Mouse (Mus musculus) B cell, adult (primary cell): ENCODE results near the gene Cenpb. TPM values are rescaled to one million over a fixed set of nuclear protein-coding genes. Genes with fewer than 3 reads are reported as not detected.

ENCODE experiments used
- total RNA-seq: library from RNA; stranded (reverse); gene quantifications from 4 replicates; pipeline ENCODE4 v1.2.4, GENCODE M21; 2023; ENCODE audit not compliant: inconsistent age

The Cenpb gene
- total RNA-seq: 24.0 to 27.5 TPM (median 24.7 TPM) in 4 replicates

DNA sequence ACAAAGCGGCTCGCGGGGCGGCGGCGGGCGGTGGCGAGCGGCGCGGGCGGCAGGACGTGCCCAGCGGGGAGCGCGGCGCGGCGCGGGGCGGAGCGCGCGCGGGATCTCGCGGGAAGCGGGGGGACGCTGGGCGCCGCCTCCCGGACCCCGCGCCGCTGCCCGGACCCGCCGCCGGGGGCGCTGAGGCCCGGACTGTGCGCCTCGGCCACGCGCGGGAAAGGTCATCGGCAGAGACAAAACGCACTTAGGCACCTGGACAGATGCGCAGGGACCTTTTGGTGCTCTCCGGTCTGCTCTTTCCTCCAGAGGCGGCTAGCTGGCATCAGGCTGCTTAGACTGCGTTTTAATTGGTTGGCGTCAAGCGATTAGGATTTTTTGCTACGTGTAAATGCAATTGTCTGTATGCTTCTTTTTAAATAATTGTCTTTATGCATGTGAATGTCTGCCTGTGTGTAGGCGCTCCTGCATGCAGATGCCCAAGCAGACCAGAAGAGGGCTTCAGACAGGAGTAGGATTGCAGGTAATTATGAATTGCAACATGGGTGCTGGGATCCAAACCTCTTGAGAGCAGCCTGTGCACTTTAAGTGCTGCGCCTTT lies at the start of gene Cenpb:
Gene Cenpb, minus strand, starts transcription at position 78 of the 598 bp plus-strand sequence.

DNA sequence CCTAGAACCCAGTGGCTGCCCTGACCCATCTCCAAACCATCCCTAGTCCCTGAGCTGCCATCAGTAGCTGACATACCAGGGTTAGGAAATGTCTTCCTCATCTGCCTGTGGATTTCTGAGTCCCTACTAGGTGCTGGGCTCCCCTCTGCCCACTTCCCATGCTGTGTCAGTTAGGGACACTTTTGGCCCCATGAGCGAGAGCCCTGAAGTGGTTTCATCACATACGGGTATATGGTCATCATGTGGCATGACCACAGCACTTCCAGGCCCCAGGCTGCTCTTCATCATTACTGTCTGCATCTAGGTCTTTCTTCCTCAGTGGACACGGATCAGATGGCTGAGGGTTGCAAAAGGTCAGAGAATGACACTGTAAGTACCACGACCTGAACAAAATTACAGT lies 26.9 kb upstream of the Cenpb start, which contains the start of gene Ap5s1:
Gene Ap5s1, plus strand, starts transcription at position 301 of the 400 bp plus-strand sequence.

DNA sequence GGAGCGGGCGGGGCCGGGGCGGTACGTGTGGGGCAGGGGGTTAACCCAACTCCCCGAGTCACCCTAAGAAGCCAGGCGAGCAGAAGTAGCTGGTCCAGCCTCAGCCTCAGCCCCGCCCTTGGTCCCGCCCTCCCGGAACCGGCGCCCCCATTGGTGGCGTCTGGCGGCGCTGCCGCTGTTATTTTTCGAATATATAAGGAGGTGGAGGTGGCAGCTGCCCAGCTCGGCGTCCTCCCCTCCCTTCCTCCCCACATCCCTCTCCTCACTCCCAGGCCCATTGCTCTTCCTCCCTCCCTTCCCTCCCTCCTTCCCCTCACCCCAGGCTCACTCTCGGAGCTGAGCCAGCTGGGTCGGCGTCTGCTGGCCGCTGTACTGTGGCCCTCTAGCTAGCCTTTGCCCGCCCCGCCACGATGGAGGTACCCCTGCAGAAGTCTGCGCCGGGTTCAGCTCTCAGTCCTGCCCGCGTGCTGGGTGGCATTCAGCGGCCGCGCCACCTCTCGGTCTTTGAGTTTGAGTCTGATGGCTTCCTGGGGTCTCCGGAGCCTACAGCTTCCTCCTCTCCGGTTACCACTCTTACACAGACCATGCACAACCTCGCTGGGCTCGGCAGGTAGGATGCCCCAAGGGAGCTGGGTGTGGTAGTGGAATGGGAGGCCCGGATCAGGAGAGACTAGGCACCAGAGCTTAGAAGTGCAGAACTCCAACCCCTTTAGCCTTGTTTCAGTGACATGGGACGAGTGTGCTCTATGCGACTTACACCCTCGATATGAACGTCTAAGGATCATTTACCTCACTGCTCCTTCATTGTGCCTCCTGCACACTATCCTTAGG lies 7.1 kb upstream of the Cenpb start, which contains the start of the genes Cdc25b and Spef1:
Gene Cdc25b, plus strand, starts transcription at position 179 of the 831 bp plus-strand sequence.
Gene Spef1, minus strand, starts transcription at position 512 of the 831 bp plus-strand sequence.

DNA sequence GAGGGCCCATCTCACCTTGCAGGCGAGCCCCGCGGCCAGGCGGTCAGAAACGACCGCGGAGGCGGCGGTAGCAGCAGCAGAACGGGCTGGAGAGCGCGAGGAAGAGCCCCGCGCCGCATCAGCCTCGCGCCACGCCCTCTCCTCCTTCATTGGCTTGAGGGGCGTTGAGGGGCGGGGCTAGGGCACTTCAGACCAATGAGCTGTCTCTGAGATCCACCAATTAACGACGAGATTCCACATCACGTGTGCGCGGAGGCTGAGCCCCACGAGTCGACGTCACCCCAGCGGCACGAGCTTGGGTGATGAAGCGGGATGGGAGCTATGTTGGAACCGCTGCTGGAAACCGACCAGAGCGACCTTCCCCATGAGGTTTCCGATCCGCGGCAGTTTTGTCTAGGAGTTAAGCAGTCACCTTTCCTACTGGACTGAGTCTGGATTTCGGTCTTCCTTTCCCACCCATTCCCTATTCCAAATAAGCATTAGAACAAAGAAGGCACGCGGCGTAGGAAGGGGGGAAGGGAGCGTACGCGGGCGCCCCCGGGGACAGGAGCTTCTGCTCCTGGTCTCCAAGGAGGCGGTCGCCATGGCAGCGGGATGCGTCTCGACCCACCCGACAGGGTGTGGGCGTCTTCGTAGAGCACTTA lies 19.8 kb downstream of the Cenpb start, which contains the start of gene 1700037H04Rik:
Gene 1700037H04Rik, minus strand, starts transcription at position 144 of the 644 bp plus-strand sequence.

DNA sequence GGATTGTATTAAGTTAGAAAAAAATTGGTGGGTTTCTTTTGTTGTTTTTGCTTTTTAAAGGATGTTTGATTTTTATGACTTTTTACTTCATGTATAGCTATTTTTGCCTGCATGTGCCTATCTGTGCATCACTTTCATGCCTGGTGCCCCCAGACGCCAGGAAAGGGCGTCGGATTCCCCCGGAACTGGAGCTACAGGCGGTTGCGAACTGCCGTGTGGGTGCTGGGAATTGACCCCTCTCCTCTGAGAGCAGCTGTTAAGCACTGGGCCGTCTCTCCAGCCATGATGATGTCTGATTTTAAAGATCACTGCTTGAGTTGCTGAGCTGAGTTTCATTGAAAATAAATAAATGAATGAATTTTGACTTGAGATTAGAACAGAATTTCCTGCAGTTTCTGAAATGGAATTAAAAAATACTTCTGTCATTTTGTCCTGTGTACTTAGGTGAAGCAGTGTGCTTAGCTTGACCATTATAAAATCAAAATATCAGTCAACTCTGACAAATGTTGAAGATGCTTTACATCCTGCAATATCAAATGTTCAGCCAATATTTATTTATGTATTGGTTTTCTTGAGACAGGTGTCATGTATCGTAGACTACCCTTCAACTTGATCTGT lies 46.8 kb downstream of the Cenpb start, which contains the start of gene Gm11037:
Gene Gm11037, plus strand, starts transcription at position 568 of the 618 bp plus-strand sequence.

DNA sequence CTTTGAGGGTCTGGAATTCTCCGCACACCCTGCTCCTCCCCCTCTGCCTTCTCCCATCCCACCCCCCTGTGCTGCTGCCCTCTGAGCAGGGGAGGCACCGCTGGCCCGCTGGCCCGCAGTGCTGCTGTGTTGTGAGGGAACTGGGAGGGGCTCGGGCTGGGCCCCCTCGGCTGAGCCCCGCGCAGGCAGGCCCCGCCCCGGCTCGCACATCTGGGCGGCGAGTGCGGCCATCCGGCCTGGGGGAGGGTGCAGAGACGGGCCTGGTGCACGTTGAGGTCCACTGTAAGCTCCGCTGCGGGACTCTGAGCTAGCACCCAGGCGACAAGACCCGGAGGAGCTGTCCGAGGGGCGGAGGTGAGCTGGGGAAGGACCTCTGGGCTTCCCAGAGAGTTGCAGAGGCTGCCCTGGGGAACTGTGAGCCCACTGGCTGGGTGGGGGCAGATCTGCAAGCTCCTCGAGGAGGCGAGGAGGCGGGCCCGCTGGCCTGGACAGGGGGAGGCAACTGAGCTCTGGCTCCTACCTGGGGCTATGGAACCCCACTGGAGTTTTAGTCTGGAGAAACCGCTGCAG lies 52.6 kb downstream of the Cenpb start, which contains the start of gene Hspa12b:
Gene Hspa12b, plus strand, starts transcription at position 120 of the 570 bp plus-strand sequence.

Other genes with a start within 250 kb of the Cenpb start
- not detected in 4 replicates for gene Gfra4, start 137.0 kb downstream of the Cenpb start, total RNA-seq
- not detected in 4 replicates for gene Adam33, start 116.3 kb downstream of the Cenpb start, total RNA-seq
- 0.15 to 0.36 TPM (median 0.16 TPM) in 3 of 4 replicates, not detected in the other for gene Siglec1, start 93.3 kb downstream of the Cenpb start, total RNA-seq
- not detected in 4 replicates for gene Hspa12b, start 52.8 kb downstream of the Cenpb start, total RNA-seq
- gene Gm11037, start 46.6 kb downstream of the Cenpb start, total RNA-seq: not detected in 4 replicates
- gene 1700037H04Rik, start 20.0 kb downstream of the Cenpb start, total RNA-seq: 18.1 to 21.6 TPM (median 18.9 TPM) in 4 replicates
- gene Cdc25b, start 6.9 kb upstream of the Cenpb start, total RNA-seq: 66.8 to 78.1 TPM (median 71.4 TPM) in 4 replicates
- 1.1 to 2.5 TPM (median 1.9 TPM) in 4 replicates for gene Spef1, start 7.2 kb upstream of the Cenpb start, total RNA-seq
- 7.9 to 13.7 TPM (median 12.6 TPM) in 4 replicates for gene Ap5s1, start 27.0 kb upstream of the Cenpb start, total RNA-seq
- gene Mavs, start 54.0 kb upstream of the Cenpb start, total RNA-seq: 21.1 to 30.6 TPM (median 27.0 TPM) in 4 replicates
- gene Pank2, start 82.4 kb upstream of the Cenpb start, total RNA-seq: 53.0 to 61.6 TPM (median 55.0 TPM) in 4 replicates
- gene Rnf24, start 172.8 kb upstream of the Cenpb start, total RNA-seq: 3.8 to 5.0 TPM (median 4.6 TPM) in 4 replicates